Mouse (Mus musculus): Measurements from ENCODE around the gene Abracl.

GRCm38 (mm10) chr10:18066031-18066439 lies 42.9 kb upstream of the Abracl start:
- no peak for TF ChIP-seq CTCF (IDR thresholded peaks at IDR 0.05; ENCODE audit: borderline replicate concordance, insufficient read depth, low read length)
- no peak for TF ChIP-seq POLR2A (IDR thresholded peaks at IDR 0.05; ENCODE audit: low read depth, low read length)
